Mouse (Mus musculus) frontal cortex, postnatal 25 days (tissue): ENCODE measurements around the gene Hps3.
"Not testable (repeated sequence)": the region's sequence is repeated elsewhere in the genome, so short reads cannot be mapped to it uniquely, and the experiment has no call there.

Experiments
- DNase-seq, 2 experiments: peaks; one replicate each; pipeline ENCODE4 v3.0.0; 2022; ENCODE audit warnings: low spot score in 2 of 2

The Hps3 gene

GRCm38 (mm10) chr3:20034719-20035404 is at the start of gene Hps3:
Gene Hps3, minus strand, starts transcription at chr3:20035315.
- peak; percentile 78 to 80 for DNase-seq

GRCm38 (mm10) chr3:20082161-20082560 is 47.0 kb upstream of the Hps3 start:
- no peak for DNase-seq

DNA sequence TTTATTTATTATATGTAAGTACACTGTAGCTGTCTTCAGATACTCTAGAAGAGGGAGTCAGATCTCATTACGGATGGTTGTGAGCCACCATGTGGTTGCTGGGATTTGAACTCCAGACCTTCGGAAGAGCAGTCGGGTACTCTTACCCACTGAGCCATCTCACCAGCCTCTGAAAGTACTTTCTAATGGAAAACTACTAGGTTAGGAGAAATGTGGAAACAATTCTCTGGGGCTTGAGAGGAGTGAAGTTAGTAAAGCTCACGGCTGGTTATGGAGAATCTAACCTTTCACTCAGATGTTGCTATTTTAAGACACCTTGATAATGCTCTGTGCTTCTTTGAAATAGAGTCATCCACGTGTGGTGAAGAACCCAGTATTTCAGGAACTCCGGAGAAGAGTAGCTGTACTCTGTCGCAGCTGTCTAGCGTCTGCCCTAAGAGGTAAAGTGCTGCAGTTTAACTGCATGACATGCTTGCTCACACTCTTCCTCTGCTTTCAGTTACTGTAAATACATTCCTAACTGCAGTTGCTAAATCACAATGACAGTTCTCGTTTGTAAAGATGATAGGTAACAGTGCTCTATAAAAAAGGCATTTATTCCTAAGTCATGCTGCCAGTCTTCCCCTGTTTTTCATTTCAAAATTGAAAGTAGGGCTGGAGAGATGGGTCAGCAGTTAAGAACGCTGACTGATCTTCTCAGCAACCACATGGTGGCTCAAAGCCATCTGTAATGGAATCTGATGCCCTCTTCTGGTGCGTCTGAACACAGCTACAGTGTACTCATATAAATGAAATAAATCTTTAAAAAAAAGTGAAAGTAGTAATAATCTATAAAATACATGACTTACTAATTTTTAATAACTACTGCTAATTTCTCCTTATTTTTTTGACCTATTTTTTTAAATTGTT is 41.3 kb upstream of the Hps3 start:
- DNase-seq = no peak

DNA sequence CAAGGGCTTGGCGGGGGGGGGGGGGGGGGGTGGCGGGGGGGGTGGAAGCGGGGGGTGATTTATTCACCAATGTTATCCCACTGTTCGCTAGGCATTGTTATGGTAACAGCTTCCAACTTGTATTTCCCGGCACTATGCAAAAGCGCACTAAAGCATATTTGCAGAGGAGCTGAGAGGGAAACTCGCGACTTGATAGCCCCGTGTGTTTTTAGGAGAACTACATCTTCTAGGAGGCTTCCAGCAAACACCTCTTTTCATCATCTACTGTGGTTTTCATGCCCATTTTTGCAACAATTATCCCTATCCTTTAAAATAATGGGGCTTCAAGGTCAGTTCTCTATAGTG is 23.1 kb upstream of the Hps3 start:
- no peak for DNase-seq

GRCm38 (mm10) chr3:20057306-20058196 is 22.4 kb upstream of the Hps3 start, which contains the start of gene Hltf:
Gene Hltf, plus strand, starts transcription at chr3:20057811.
- peak; percentile 92 to 93 for DNase-seq

GRCm38 (mm10) chr3:20044736-20045135 is 9.6 kb upstream of the Hps3 start:
- not testable (repeated sequence) for DNase-seq

GRCm38 (mm10) chr3:20041461-20041860 is 6.3 kb upstream of the Hps3 start:
- DNase-seq = not testable (repeated sequence)

GRCm38 (mm10) chr3:20036069-20036468 is 954 bp upstream of the Hps3 start:
- DNase-seq = no peak

GRCm38 (mm10) chr3:20033761-20034718 is 1.1 kb downstream of the Hps3 start:
- no peak for DNase-seq

GRCm38 (mm10) chr3:20030807-20031206 is 4.3 kb downstream of the Hps3 start:
- DNase-seq = no peak

- no peak for DNase-seq
Observed at GRCm38 (mm10) chr3:20028640-20029039, 6.5 kb downstream of the Hps3 start.

GRCm38 (mm10) chr3:20027788-20028187 is 7.3 kb downstream of the Hps3 start:
- DNase-seq = no peak

GRCm38 (mm10) chr3:20026996-20027689 is 8.0 kb downstream of the Hps3 start:
- no peak for DNase-seq

- no peak for DNase-seq
Observed at GRCm38 (mm10) chr3:20026481-20026880, 8.6 kb downstream of the Hps3 start.

- DNase-seq = no peak
Observed at GRCm38 (mm10) chr3:20023832-20024231, 11.3 kb downstream of the Hps3 start.

- DNase-seq = no peak
Observed at GRCm38 (mm10) chr3:20018076-20018475, 17.0 kb downstream of the Hps3 start.

DNA sequence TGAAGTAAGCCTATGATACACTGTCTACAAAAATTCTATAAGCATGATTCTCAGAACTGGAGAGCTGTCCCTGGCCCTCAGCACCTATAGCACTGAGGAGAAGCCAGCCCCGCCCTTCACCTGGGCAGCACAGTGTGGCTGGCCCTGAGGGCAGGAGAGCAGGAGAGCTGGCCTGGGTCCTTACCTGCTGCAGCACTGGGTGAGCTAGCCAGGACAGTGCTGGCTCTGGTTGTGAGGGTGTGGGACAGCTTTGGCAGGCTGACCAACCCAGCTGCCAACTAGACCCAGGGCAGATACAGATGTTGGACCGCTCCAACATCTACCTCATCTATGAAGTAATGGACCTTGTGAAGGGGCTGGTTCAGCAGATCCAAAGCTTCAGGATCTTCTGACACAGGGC is 20.7 kb downstream of the Hps3 start:
- DNase-seq = no peak

- not testable (repeated sequence) for DNase-seq
Observed at GRCm38 (mm10) chr3:20010905-20011304, 24.2 kb downstream of the Hps3 start.

GRCm38 (mm10) chr3:20010464-20010863 is 24.7 kb downstream of the Hps3 start:
- DNase-seq = no peak

DNA sequence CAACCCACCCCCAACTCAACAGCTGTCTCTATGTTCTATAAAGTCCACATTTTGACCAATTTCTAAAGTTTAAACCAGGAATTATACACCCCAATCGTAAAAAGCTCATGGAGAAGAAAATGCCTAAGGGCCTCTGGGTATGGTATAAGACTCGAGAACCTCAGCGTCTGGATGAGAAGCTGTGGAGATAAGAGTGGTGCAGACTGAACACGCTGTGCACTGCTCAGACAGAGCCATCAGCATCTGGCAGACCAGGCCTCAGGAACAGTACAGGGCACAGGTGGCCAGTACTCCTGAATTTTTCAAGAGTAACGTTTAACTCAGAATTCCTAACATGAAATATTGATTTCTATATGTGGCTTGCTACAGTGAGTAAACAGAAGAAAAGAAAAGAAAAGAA is 27.4 kb downstream of the Hps3 start:
- no peak for DNase-seq
